Mouse (Mus musculus) liver, embryonic 14.5 days (tissue): ENCODE data around the gene Cacnb4.

Source experiments
- CTCF ChIP-seq: IDR thresholded peaks from 2 replicates; pipeline ENCODE4 v1.5.1; 2016; ENCODE audit warnings: antibody characterized with exemption, low read depth, control low read depth
- EP300 ChIP-seq: IDR thresholded peaks from 2 replicates; pipeline ENCODE4 v1.6.1; 2016; ENCODE audit warnings: antibody characterized with exemption, low read depth

GRCm38 (mm10) chr2:52541068-52541467 is 135.6 kb downstream of the Cacnb4 start:
- no peak for TF ChIP-seq CTCF
- TF ChIP-seq EP300: no peak
